In the genomic region with DNA sequence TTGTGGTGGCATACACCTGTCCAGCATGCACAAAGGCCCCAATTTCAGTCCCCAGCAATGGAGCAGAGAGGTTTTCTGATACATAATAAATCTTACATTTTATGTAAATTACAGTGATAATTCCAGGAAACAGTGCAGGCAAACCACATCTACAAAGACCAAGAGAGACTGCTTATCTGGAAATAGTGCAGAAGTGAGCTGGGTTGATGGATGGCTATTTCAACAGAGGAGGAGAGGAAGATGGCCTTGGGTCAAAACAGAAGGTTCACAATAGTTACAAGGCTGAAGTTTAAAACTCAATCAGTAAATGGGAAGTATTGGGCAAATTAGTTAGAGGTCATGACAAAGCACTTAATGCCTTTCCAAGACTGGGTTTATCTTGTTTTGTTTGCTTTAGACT, we compare ENCODE assay signal across 8 mouse cellular contexts. TPM values are rescaled to one million over a fixed set of nuclear protein-coding genes. Genes with fewer than 3 reads are reported as not detected.
DNase-seq lines count a peak whose midpoint lies in the region; ATAC-seq and TF ChIP-seq lines count a peak whose summit lies in the region.

No protein-coding gene starts in this region.

- peaks cover 3% of the 10 kb centered on the region; the same call in 1 of the 2 replicates for H3K79me2 ChIP-seq in heart, adult 2 months (replicated peaks; ENCODE audit: control insufficient read depth, insufficient read depth, low read length)
- H3K79me2 ChIP-seq in CH12.LX (replicated peaks; ENCODE audit: control insufficient read depth, extremely low read depth, insufficient read depth, poor library complexity, severe bottlenecking), result peaks cover 28% of the 10 kb centered on the region

- ATAC-seq in embryonic facial prominence, embryonic 15.5 days (ENCODE audit: insufficient number of reproducible peaks, low FRiP score, low TSS enrichment, low read depth), result no peak
- no peak for ATAC-seq in liver, embryonic 11.5 days (replicated peaks; ENCODE audit: low FRiP score)

- H3K27ac ChIP-seq in heart, adult 2 months, result peak overlapping the region; percentile 94
- peak overlapping the region; percentile 71; the same call in 1 of the 2 replicates for H3K27ac ChIP-seq in CH12.LX (ENCODE audit: insufficient read depth, low read depth)
- peak overlapping the region; percentile 98 for H3K27ac ChIP-seq in embryonic facial prominence, embryonic 15.5 days (replicated peaks)
- peak overlapping the region; percentile 99 for H3K27ac ChIP-seq in liver, embryonic 11.5 days (ENCODE audit: low read depth, low read length)

- peaks cover 11% of the 10 kb centered on the region for H3K36me3 ChIP-seq in heart, adult 2 months (ENCODE audit: control insufficient read depth, insufficient read depth, low read length)
- no peaks in the 10 kb centered on the region for H3K36me3 ChIP-seq in CH12.LX (replicated peaks in 1 of 2; ENCODE audit: control insufficient read depth in 1 of 2, insufficient read depth in 1 of 2, low read length in 1 of 2)
- H3K36me3 ChIP-seq in embryonic facial prominence, embryonic 15.5 days, result no peaks in the 10 kb centered on the region
- no peaks in the 10 kb centered on the region for H3K36me3 ChIP-seq in liver, embryonic 11.5 days (ENCODE audit: control insufficient read depth, insufficient read depth, low read length)

- peak overlapping the region; percentile 63 for H3K4me2 ChIP-seq in CH12.LX (ENCODE audit: insufficient read depth, low read depth, poor library complexity, severe bottlenecking)
- peak overlapping the region; percentile 59 for H3K4me2 ChIP-seq in embryonic facial prominence, embryonic 15.5 days (replicated peaks)
- H3K4me2 ChIP-seq in liver, embryonic 11.5 days, result peak overlapping the region; percentile 86

- no peak overlapping the region; the same call in 1 of the 2 replicates for H3K9ac ChIP-seq in heart, adult 2 months (ENCODE audit: low read depth, low read length)
- peak overlapping the region; percentile 76 for H3K9ac ChIP-seq in CH12.LX (ENCODE audit: insufficient read depth, low read depth)
- no peak overlapping the region for H3K9ac ChIP-seq in embryonic facial prominence, embryonic 15.5 days
- H3K9ac ChIP-seq in liver, embryonic 11.5 days (ENCODE audit: low read depth, low read length), result peak overlapping the region; percentile 86

- no peaks in the 10 kb centered on the region for H3K9me3 ChIP-seq in CH12.LX (replicated peaks; ENCODE audit: low read length)
- no peaks in the 10 kb centered on the region for H3K9me3 ChIP-seq in embryonic facial prominence, embryonic 15.5 days (replicated peaks)
- H3K9me3 ChIP-seq in liver, embryonic 11.5 days (ENCODE audit: control insufficient read depth, low read length), result no peaks in the 10 kb centered on the region

- H3K27me3 ChIP-seq in heart, adult 2 months (ENCODE audit: control insufficient read depth, insufficient read depth, low read length), result no peaks in the 10 kb centered on the region
- H3K27me3 ChIP-seq in CH12.LX (replicated peaks), result no peaks in the 10 kb centered on the region
- H3K27me3 ChIP-seq in embryonic facial prominence, embryonic 15.5 days, result no peaks in the 10 kb centered on the region
- no peaks in the 10 kb centered on the region for H3K27me3 ChIP-seq in liver, embryonic 11.5 days (replicated peaks; ENCODE audit: control insufficient read depth, insufficient read depth, low read length)

- peak overlapping the region; percentile 87 for H3K4me3 ChIP-seq in heart, adult 2 months
- H3K4me3 ChIP-seq in CH12.LX (replicated peaks in 1 of 3; ENCODE audit: low read depth in 2 of 3, low read length in 2 of 3, poor library complexity in 1 of 3), result peak overlapping the region; percentile 60 to 90 (median 67)
- peak overlapping the region; percentile 98 for H3K4me3 ChIP-seq in embryonic facial prominence, embryonic 15.5 days (replicated peaks)
- H3K4me3 ChIP-seq in liver, embryonic 11.5 days (ENCODE audit: low read depth, low read length), result peak overlapping the region; percentile 81

- H3K4me1 ChIP-seq in heart, adult 2 months (ENCODE audit: control insufficient read depth, insufficient read depth, low read length), result peaks cover 3% of the 10 kb centered on the region
- peaks cover 0 to 12% of the 10 kb centered on the region in 2 experiments; a peak in 2 of 4 replicates for H3K4me1 ChIP-seq in CH12.LX (ENCODE audit: control insufficient read depth in 1 of 2, insufficient read depth in 2 of 2)
- H3K4me1 ChIP-seq in embryonic facial prominence, embryonic 15.5 days, result peaks cover 5% of the 10 kb centered on the region; the same call in 1 of the 2 replicates
- peaks cover 9% of the 10 kb centered on the region; the same call in 1 of the 2 replicates for H3K4me1 ChIP-seq in liver, embryonic 11.5 days (replicated peaks; ENCODE audit: control insufficient read depth, insufficient read depth, low read length)

- dilution Hi-C loops in CH12.LX (cut with MboI; ENCODE audit: extremely low pct_ligation_motif_present, extremely low pct_unique_long_range_greater_than_20kb, low sequenced_read_pairs), result no loop called here

- no peak for TF ChIP-seq CTCF in heart, adult 2 months (IDR thresholded peaks at IDR 0.05)
- no peak for TF ChIP-seq CTCF in CH12.LX (conservative IDR thresholded peaks at IDR 0.05 in 1 of 2, IDR thresholded peaks at IDR 0.05 in 1 of 2; ENCODE audit: low read depth in 2 of 2, low read length in 2 of 2)

- no peak for DNase-seq in heart, adult 2 months
- no peak for DNase-seq in heart, postnatal 4 days
- no peak for DNase-seq in CH12.LX (ENCODE audit: extremely low read depth)
- DNase-seq in liver, embryonic 11.5 days (ENCODE audit: low spot score), result no peak
- DNase-seq in urinary bladder, postnatal 14 days (ENCODE audit: low spot score), result no peak
- no peak for DNase-seq in frontal cortex, postnatal 36 days (ENCODE audit: low spot score in 2 of 2)
- DNase-seq in gastrocnemius, postnatal 4 days (ENCODE audit: low spot score in 2 of 2), result no peak

- no peak for TF ChIP-seq RAD21 in CH12.LX (IDR thresholded peaks at IDR 0.05; ENCODE audit: low read depth, low read length)

- TF ChIP-seq EP300 in heart, adult 2 months (IDR thresholded peaks at IDR 0.05; ENCODE audit: insufficient read depth, low read depth, low read length), result no peak
- TF ChIP-seq EP300 in CH12.LX (IDR thresholded peaks at IDR 0.05; ENCODE audit: low read length), result no peak

- in situ Hi-C loops in CH12.LX (cut with MboI; ENCODE audit: low pct_ligation_motif_present, low pct_unique_long_range_greater_than_20kb, low sequenced_read_pairs), result no loop called here

- intact Hi-C loops in heart, adult 2 months (cut with DNase I), result loop anchor here (5.0 to 10.0 kb wide), 4 partner anchors 63 to 170 kb away; a partner anchor contains a TSS

- no peak for TF ChIP-seq POLR2A in heart, adult 2 months (IDR thresholded peaks at IDR 0.05; ENCODE audit: insufficient read depth, low read depth, low read length)
- TF ChIP-seq POLR2A in CH12.LX (IDR thresholded peaks at IDR 0.05; ENCODE audit: low read depth, low read length), result no peak

TF ChIP-seq in CH12.LX, 34 proteins besides CTCF, POLR2A, EP300 and RAD21:
- TF ChIP-seq IRF4 (IDR thresholded peaks at IDR 0.05; ENCODE audit: low read depth, low read length), result no peak
TF ChIP-seq in CH12.LX: peak in this region for 0.

RNA-seq across cellular contexts. Expression of a gene that starts 0.9 kb away (rescaled TPM):
- total RNA-seq in heart, adult 2 months (2021), result 10 to 100 TPM; 79.2 to 88.7 TPM
- 15.8 and 36.9 TPM in 2 replicates for polyA plus RNA-seq in heart, adult 2 months (2012; rRNA removed)
- 100 to 1,000 TPM in 1 of 2 experiments, 10 to 100 TPM in 1; 99.4 to 102 TPM for total RNA-seq in heart, postnatal 4 days (2021)
- total RNA-seq in CH12.LX (2012; rRNA removed) (52.4 and 57.4 TPM in 2 replicates), CH12.LX (2014; rRNA removed) (38.7 and 45.2 TPM in 2 replicates)
- polyA plus RNA-seq in CH12.LX (2012; ENCODE audit: insufficient read length, low read depth), result 68.7 and 70.9 TPM in 2 replicates
- 14.5 and 15.0 TPM in 2 replicates for polyA plus RNA-seq in embryonic facial prominence, embryonic 15.5 days (2015; fragmentation: Nextera tagmentation; extraction: Ambion mirVana)
- 11.9 and 13.2 TPM in 2 replicates for polyA plus RNA-seq in liver, embryonic 11.5 days (2014; fragmentation: Nextera tagmentation; extraction: Ambion mirVana)
- total RNA-seq in gastrocnemius, postnatal 4 days (2021), result 100 to 1,000 TPM in 1 of 2 experiments, 10 to 100 TPM in 1; 92.5 to 101 TPM

RNA-seq across cellular contexts. Expression of a gene that starts 52.0 kb away (rescaled TPM):
- 10 to 100 TPM; 46.9 to 51.7 TPM for total RNA-seq in heart, adult 2 months (2021)
- 50.6 and 64.4 TPM in 2 replicates for polyA plus RNA-seq in heart, adult 2 months (2012; rRNA removed)
- 10 to 100 TPM; 33.4 to 33.7 TPM for total RNA-seq in heart, postnatal 4 days (2021)
- 61.7 and 65.8 TPM in 2 replicates for total RNA-seq in CH12.LX (2012; rRNA removed)
- total RNA-seq in CH12.LX (2014; rRNA removed), result 33.6 and 38.0 TPM in 2 replicates
- polyA plus RNA-seq in CH12.LX (2012; ENCODE audit: insufficient read length, low read depth), result 35.6 and 37.1 TPM in 2 replicates
- 91.5 and 92.2 TPM in 2 replicates for polyA plus RNA-seq in embryonic facial prominence, embryonic 15.5 days (2015; fragmentation: Nextera tagmentation; extraction: Ambion mirVana)
- 62.4 and 65.3 TPM in 2 replicates for polyA plus RNA-seq in liver, embryonic 11.5 days (2014; fragmentation: Nextera tagmentation; extraction: Ambion mirVana)
- total RNA-seq in gastrocnemius, postnatal 4 days (2021), result 10 to 100 TPM; 30.0 to 35.1 TPM

RNA-seq across cellular contexts. Expression of a gene that starts 52.3 kb away (rescaled TPM):
- total RNA-seq in heart, adult 2 months (2021), result under 1 TPM; 0.37 to 0.84 TPM
- 0.16 and 0.29 TPM in 2 replicates for polyA plus RNA-seq in heart, adult 2 months (2012; rRNA removed)
- under 1 TPM; 0.23 to 0.71 TPM for total RNA-seq in heart, postnatal 4 days (2021)
- total RNA-seq in CH12.LX (2012; rRNA removed), result 0.64 and 0.97 TPM in 2 replicates
- total RNA-seq in CH12.LX (2014; rRNA removed), result 0.20 TPM in 1 of 2 replicates, not detected in the other
- polyA plus RNA-seq in CH12.LX (2012; ENCODE audit: insufficient read length, low read depth), result not detected in 2 replicates
- 0.30 TPM in 1 of 2 replicates, not detected in the other for polyA plus RNA-seq in embryonic facial prominence, embryonic 15.5 days (2015; fragmentation: Nextera tagmentation; extraction: Ambion mirVana)
- polyA plus RNA-seq in liver, embryonic 11.5 days (2014; fragmentation: Nextera tagmentation; extraction: Ambion mirVana), result 0.22 TPM in 1 of 2 replicates, not detected in the other
- under 1 TPM; 0.42 to 0.65 TPM for total RNA-seq in gastrocnemius, postnatal 4 days (2021)

Comparison
In these comparisons a context has a peak if more than half of its experiments do, and no peak if none do; other contexts are left out.
1. H3K9ac ChIP-seq: peak in CH12.LX (single experiment) and liver, embryonic 11.5 days (single experiment); none in heart, adult 2 months (single experiment) and embryonic facial prominence, embryonic 15.5 days (single experiment).
2. Peak in every context shown above with its lines, with median percentiles within 50 percentile points of each other: H3K27ac ChIP-seq, H3K4me3 ChIP-seq and H3K4me2 ChIP-seq.